Mouse (Mus musculus): ENCODE measurements at regions not wholly inside any gene's neighbourhood (a gene's known extent, or its start where the extent isn't known, plus 50 kb on each side); places are given as distances from the start of the nearest gene placed in this dataset.

GRCm38 (mm10) chr5:120340696-120341231, 90.7 kb upstream of the Lhx5 start:
- Histone ChIP-seq H3K9me3 (ENCODE audit: control insufficient read depth, low read length) (no peaks in the 10 kb centered on the region), H3K36me3 (ENCODE audit: control insufficient read depth, insufficient read depth, low read length) (no peaks in the 10 kb centered on the region), H3K4me3 (ENCODE audit: control insufficient read depth in 1 of 2, insufficient read depth in 1 of 2, low read depth in 1 of 2, low read length in 2 of 2) (no peak overlapping the region), H3K27ac (replicated peaks in 1 of 2; ENCODE audit: control insufficient read depth in 1 of 2, insufficient read depth in 1 of 2, low read depth in 2 of 2, low read length in 2 of 2) (no peak overlapping the region), H3K4me2 (ENCODE audit: low read length) (no peak overlapping the region), H3K4me1 (ENCODE audit: control insufficient read depth in 2 of 2, insufficient read depth in 2 of 2, low read length in 2 of 2) (no peaks in the 10 kb centered on the region), H3K27me3 (ENCODE audit: control insufficient read depth, insufficient read depth, low read length) (peaks cover 18% of the 10 kb centered on the region), H3K9ac (ENCODE audit: low read length) (no peak overlapping the region)
- WGBS = 43% methylated on average over 3 of the region's 3 CpGs
- no peak for ATAC-seq (ENCODE audit: insufficient number of reproducible peaks, insufficient read depth, low FRiP score, low read depth)

- Histone ChIP-seq H3K4me1 (ENCODE audit: control insufficient read depth in 2 of 2, insufficient read depth in 2 of 2, low read length in 2 of 2) (no peaks in the 10 kb centered on the region; a peak in 1 of 4 replicates), H3K27ac (replicated peaks in 1 of 2; ENCODE audit: control insufficient read depth in 1 of 2, insufficient read depth in 1 of 2, low read depth in 2 of 2, low read length in 2 of 2) (no peak overlapping the region), H3K27me3 (ENCODE audit: control insufficient read depth, insufficient read depth, low read length) (peaks cover 7% of the 10 kb centered on the region), H3K4me3 (ENCODE audit: control insufficient read depth in 1 of 2, insufficient read depth in 1 of 2, low read depth in 1 of 2, low read length in 2 of 2) (no peak overlapping the region), H3K4me2 (ENCODE audit: low read length) (no peak overlapping the region), H3K36me3 (ENCODE audit: control insufficient read depth, insufficient read depth, low read length) (no peaks in the 10 kb centered on the region), H3K9ac (ENCODE audit: low read length) (no peak overlapping the region), H3K9me3 (ENCODE audit: control insufficient read depth, low read length) (no peaks in the 10 kb centered on the region)
- WGBS = 74% methylated on average over 3 of the region's 3 CpGs
- no peak for ATAC-seq (ENCODE audit: insufficient number of reproducible peaks, insufficient read depth, low FRiP score, low read depth)
Measured at GRCm38 (mm10) chr5:120350461-120350860, 81.0 kb upstream of the Lhx5 start.

- H3K27ac ChIP-seq (replicated peaks in 1 of 2; ENCODE audit: control insufficient read depth in 1 of 2, insufficient read depth in 1 of 2, low read depth in 2 of 2, low read length in 2 of 2) = no peak overlapping the region
- H3K4me2 ChIP-seq (ENCODE audit: low read length) = no peak overlapping the region
- no peak overlapping the region for H3K9ac ChIP-seq (ENCODE audit: low read length)
- peaks cover 18% of the 10 kb centered on the region for H3K27me3 ChIP-seq (ENCODE audit: control insufficient read depth, insufficient read depth, low read length)
- H3K4me1 ChIP-seq (ENCODE audit: control insufficient read depth in 2 of 2, insufficient read depth in 2 of 2, low read length in 2 of 2) = no peaks in the 10 kb centered on the region; a peak in 1 of 4 replicates
- WGBS = 30% methylated on average over 5 of the region's 5 CpGs
- H3K36me3 ChIP-seq (ENCODE audit: control insufficient read depth, insufficient read depth, low read length) = no peaks in the 10 kb centered on the region
- no peak overlapping the region for H3K4me3 ChIP-seq (ENCODE audit: control insufficient read depth in 1 of 2, insufficient read depth in 1 of 2, low read depth in 1 of 2, low read length in 2 of 2)
- ATAC-seq (ENCODE audit: insufficient number of reproducible peaks, insufficient read depth, low FRiP score, low read depth) = no peak
- H3K9me3 ChIP-seq (ENCODE audit: control insufficient read depth, low read length) = no peaks in the 10 kb centered on the region
Measured at GRCm38 (mm10) chr5:120351827-120352226, 79.7 kb upstream of the Lhx5 start.

- WGBS = 75% methylated on average over 5 of the region's 5 CpGs
- Histone ChIP-seq H3K27ac (replicated peaks in 1 of 2; ENCODE audit: control insufficient read depth in 1 of 2, insufficient read depth in 1 of 2, low read depth in 2 of 2, low read length in 2 of 2) (no peak overlapping the region), H3K36me3 (ENCODE audit: control insufficient read depth, insufficient read depth, low read length) (no peaks in the 10 kb centered on the region), H3K27me3 (ENCODE audit: control insufficient read depth, insufficient read depth, low read length) (peaks cover 32% of the 10 kb centered on the region), H3K4me1 (ENCODE audit: control insufficient read depth in 2 of 2, insufficient read depth in 2 of 2, low read length in 2 of 2) (no peaks in the 10 kb centered on the region), H3K9ac (ENCODE audit: low read length) (no peak overlapping the region), H3K4me3 (ENCODE audit: control insufficient read depth in 1 of 2, insufficient read depth in 1 of 2, low read depth in 1 of 2, low read length in 2 of 2) (no peak overlapping the region), H3K4me2 (ENCODE audit: low read length) (no peak overlapping the region), H3K9me3 (ENCODE audit: control insufficient read depth, low read length) (no peaks in the 10 kb centered on the region)
- ATAC-seq (ENCODE audit: insufficient number of reproducible peaks, insufficient read depth, low FRiP score, low read depth) = no peak
Measured at GRCm38 (mm10) chr5:120353657-120354056, 77.8 kb upstream of the Lhx5 start.

- no peak overlapping the region for H3K27ac ChIP-seq (replicated peaks in 1 of 2; ENCODE audit: control insufficient read depth in 1 of 2, insufficient read depth in 1 of 2, low read depth in 2 of 2, low read length in 2 of 2)
- H3K27me3 ChIP-seq (ENCODE audit: control insufficient read depth, insufficient read depth, low read length) = peaks cover 55% of the 10 kb centered on the region
- no peak overlapping the region for H3K4me2 ChIP-seq (ENCODE audit: low read length)
- no peaks in the 10 kb centered on the region for H3K9me3 ChIP-seq (ENCODE audit: control insufficient read depth, low read length)
- H3K9ac ChIP-seq (ENCODE audit: low read length) = no peak overlapping the region
- no peaks in the 10 kb centered on the region for H3K4me1 ChIP-seq (ENCODE audit: control insufficient read depth in 2 of 2, insufficient read depth in 2 of 2, low read length in 2 of 2)
- WGBS = 73% methylated on average over 4 of the region's 4 CpGs
- ATAC-seq (ENCODE audit: insufficient number of reproducible peaks, insufficient read depth, low FRiP score, low read depth) = no peak
- no peaks in the 10 kb centered on the region for H3K36me3 ChIP-seq (ENCODE audit: control insufficient read depth, insufficient read depth, low read length)
- no peak overlapping the region for H3K4me3 ChIP-seq (ENCODE audit: control insufficient read depth in 1 of 2, insufficient read depth in 1 of 2, low read depth in 1 of 2, low read length in 2 of 2)
Measured at GRCm38 (mm10) chr5:120356950-120357349, 74.5 kb upstream of the Lhx5 start.

- Histone ChIP-seq H3K36me3 (ENCODE audit: control insufficient read depth, insufficient read depth, low read length) (no peaks in the 10 kb centered on the region), H3K9ac (ENCODE audit: low read length) (no peak overlapping the region), H3K27ac (replicated peaks in 1 of 2; ENCODE audit: control insufficient read depth in 1 of 2, insufficient read depth in 1 of 2, low read depth in 2 of 2, low read length in 2 of 2) (no peak overlapping the region), H3K9me3 (ENCODE audit: control insufficient read depth, low read length) (no peaks in the 10 kb centered on the region), H3K4me1 (ENCODE audit: control insufficient read depth in 2 of 2, insufficient read depth in 2 of 2, low read length in 2 of 2) (no peaks in the 10 kb centered on the region), H3K4me2 (ENCODE audit: low read length) (no peak overlapping the region), H3K4me3 (ENCODE audit: control insufficient read depth in 1 of 2, insufficient read depth in 1 of 2, low read depth in 1 of 2, low read length in 2 of 2) (no peak overlapping the region), H3K27me3 (ENCODE audit: control insufficient read depth, insufficient read depth, low read length) (peaks cover 58% of the 10 kb centered on the region)
- no peak for ATAC-seq (ENCODE audit: insufficient number of reproducible peaks, insufficient read depth, low FRiP score, low read depth)
- 9% methylated on average over 20 of the region's 20 CpGs for WGBS
Measured at GRCm38 (mm10) chr5:120358084-120358690, 73.3 kb upstream of the Lhx5 start.

GRCm38 (mm10) chr5:120365950-120366467, 65.5 kb upstream of the Lhx5 start:
- Histone ChIP-seq H3K4me3 (ENCODE audit: control insufficient read depth in 1 of 2, insufficient read depth in 1 of 2, low read depth in 1 of 2, low read length in 2 of 2) (no peak overlapping the region), H3K36me3 (ENCODE audit: control insufficient read depth, insufficient read depth, low read length) (no peaks in the 10 kb centered on the region), H3K27ac (replicated peaks in 1 of 2; ENCODE audit: control insufficient read depth in 1 of 2, insufficient read depth in 1 of 2, low read depth in 2 of 2, low read length in 2 of 2) (no peak overlapping the region), H3K4me1 (ENCODE audit: control insufficient read depth in 2 of 2, insufficient read depth in 2 of 2, low read length in 2 of 2) (no peaks in the 10 kb centered on the region), H3K9me3 (ENCODE audit: control insufficient read depth, low read length) (no peaks in the 10 kb centered on the region), H3K4me2 (ENCODE audit: low read length) (no peak overlapping the region), H3K27me3 (ENCODE audit: control insufficient read depth, insufficient read depth, low read length) (peaks cover 14% of the 10 kb centered on the region; the same call in 1 of the 2 replicates), H3K9ac (ENCODE audit: low read length) (no peak overlapping the region)
- WGBS = 30% methylated on average over 10 of the region's 10 CpGs
- ATAC-seq (ENCODE audit: insufficient number of reproducible peaks, insufficient read depth, low FRiP score, low read depth) = no peak

GRCm38 (mm10) chr5:120368797-120369196, 62.7 kb upstream of the Lhx5 start:
- no peaks in the 10 kb centered on the region for H3K36me3 ChIP-seq (ENCODE audit: control insufficient read depth, insufficient read depth, low read length)
- WGBS = 78% methylated on average over 1 of the region's 1 CpGs
- no peak overlapping the region for H3K27ac ChIP-seq (replicated peaks in 1 of 2; ENCODE audit: control insufficient read depth in 1 of 2, insufficient read depth in 1 of 2, low read depth in 2 of 2, low read length in 2 of 2)
- no peak overlapping the region for H3K9ac ChIP-seq (ENCODE audit: low read length)
- H3K9me3 ChIP-seq (ENCODE audit: control insufficient read depth, low read length) = no peaks in the 10 kb centered on the region
- H3K4me3 ChIP-seq (ENCODE audit: control insufficient read depth in 1 of 2, insufficient read depth in 1 of 2, low read depth in 1 of 2, low read length in 2 of 2) = no peak overlapping the region
- peaks cover 0 to 2% of the 10 kb centered on the region in 2 experiments; a peak in 1 of 4 replicates for H3K4me1 ChIP-seq (ENCODE audit: control insufficient read depth in 2 of 2, insufficient read depth in 2 of 2, low read length in 2 of 2)
- peaks cover 12% of the 10 kb centered on the region for H3K27me3 ChIP-seq (ENCODE audit: control insufficient read depth, insufficient read depth, low read length)
- no peak for ATAC-seq (ENCODE audit: insufficient number of reproducible peaks, insufficient read depth, low FRiP score, low read depth)
- H3K4me2 ChIP-seq (ENCODE audit: low read length) = no peak overlapping the region
